Mouse (Mus musculus) hindbrain, embryonic 15.5 days (tissue): ENCODE measurements at regions not wholly inside any gene's neighbourhood (a gene's known extent, or its start where the extent isn't known, plus 50 kb on each side); places are given as distances from the start of the nearest gene placed in this dataset.
A peak's percentile ranks its signal among the peaks of the same experiment; 100 is the strongest.

Experiments
- ATAC-seq: fragments of 200-750 bp; cut with Nextera tagmentation; 2 replicates; pipeline ENCODE4 v1.8.0; 2017; ENCODE audit warnings: low read depth, moderate number of reproducible peaks, moderate TSS enrichment; ENCODE audit not compliant: low FRiP score
- H3K27ac ChIP-seq: fragments of 300-500 bp; sonication (generic); replicated peaks from 2 replicates; pipeline ENCODE4 v1.5.1; 2015; ENCODE audit warnings: mild to moderate bottlenecking, inconsistent platforms
- H3K27me3 ChIP-seq: fragments of 300-500 bp; sonication (generic); 2 replicates; pipeline ENCODE4 v1.6.1; 2015; ENCODE audit warnings: control low read depth, inconsistent platforms
- H3K36me3 ChIP-seq: fragments of 300-500 bp; sonication (generic); 2 replicates; pipeline ENCODE4 v1.6.1; 2015; ENCODE audit warnings: control low read depth, inconsistent platforms
- H3K4me1 ChIP-seq: fragments of 300-500 bp; sonication (generic); replicated peaks from 2 replicates; pipeline ENCODE4 v1.6.1; 2015; ENCODE audit warnings: control low read depth, inconsistent platforms
- H3K4me2 ChIP-seq: fragments of 300-500 bp; sonication (generic); 2 replicates; pipeline ENCODE4 v1.6.1; 2015; ENCODE audit warnings: moderate library complexity, mild to moderate bottlenecking, inconsistent platforms
- H3K4me3 ChIP-seq: fragments of 300-500 bp; sonication (generic); 2 replicates; pipeline ENCODE4 v1.5.1; 2015; ENCODE audit warnings: mild to moderate bottlenecking, inconsistent platforms
- H3K9ac ChIP-seq: fragments of 300-500 bp; sonication (generic); 2 replicates; pipeline ENCODE4 v1.6.1; 2015; ENCODE audit warnings: inconsistent platforms
- H3K9me3 ChIP-seq: fragments of 300-500 bp; sonication (generic); 2 replicates; pipeline ENCODE4 v1.6.1; 2016; ENCODE audit warnings: control low read depth, inconsistent platforms
- WGBS: fragments of 180-500 bp; shearing (Covaris S2); methylation state at CpG from one replicate; pipeline ENCODE4 v1.1.7; 2015; 5-methylcytosine and 5-hydroxymethylcytosine counted together

DNA sequence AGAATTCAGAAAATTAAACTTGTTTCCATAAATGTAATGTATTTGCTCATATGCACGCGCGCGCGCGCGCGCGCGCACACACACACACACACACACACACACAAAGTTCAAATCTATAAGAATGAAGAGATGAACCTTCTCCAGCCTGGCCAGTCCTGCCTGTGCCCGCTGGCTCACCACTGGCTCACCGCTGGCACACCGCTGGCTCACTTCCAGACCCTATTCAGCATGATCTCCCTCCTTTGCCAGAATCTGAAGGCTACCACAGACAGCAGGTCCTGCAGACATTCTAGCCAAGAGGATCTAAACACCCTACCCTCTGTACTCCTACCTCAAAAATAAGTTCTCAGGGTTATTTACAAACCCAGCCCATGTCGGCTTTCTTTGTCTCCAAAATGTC is 69.3 kb upstream of the Hnrnpk start:
- Histone ChIP-seq H3K4me1 (peaks cover 12% of the 10 kb centered on the region), H3K9ac (no peak overlapping the region), H3K27me3 (peaks cover 11% of the 10 kb centered on the region; the same call in 1 of the 2 replicates), H3K4me2 (peak overlapping the region; percentile 66), H3K27ac (no peak overlapping the region), H3K9me3 (no peaks in the 10 kb centered on the region), H3K4me3 (no peak overlapping the region), H3K36me3 (no peaks in the 10 kb centered on the region)
- ATAC-seq: no peak
- WGBS: 61% methylated on average over 14 of the region's 14 CpGs

- no peaks in the 10 kb centered on the region for H3K9me3 ChIP-seq
- 1% methylated on average over 16 of the region's 16 CpGs for WGBS
Measured at GRCm38 (mm10) chr13:58471704-58472103, 68.6 kb upstream of the Hnrnpk start.

GRCm38 (mm10) chr13:58469731-58470130 is 66.6 kb upstream of the Hnrnpk start:
- H3K4me3 ChIP-seq: no peak overlapping the region
- WGBS: 15% methylated on average over 6 of the region's 6 CpGs
- no peak for ATAC-seq

More at GRCm38 (mm10) chr13:58471704-58472103, 68.6 kb upstream of the Hnrnpk start:
- ATAC-seq: no peak
- 0 out of 2 replicates have a peak overlapping the region, but pooled peaks have one; percentile 30 for H3K9ac ChIP-seq
- no peaks in the 10 kb centered on the region for H3K36me3 ChIP-seq
- no peak overlapping the region for H3K27ac ChIP-seq
- peaks cover 11% of the 10 kb centered on the region; the same call in 1 of the 2 replicates for H3K27me3 ChIP-seq
- H3K4me2 ChIP-seq: peak overlapping the region; percentile 66
- peaks cover 12% of the 10 kb centered on the region for H3K4me1 ChIP-seq
- H3K4me3 ChIP-seq: peak overlapping the region; percentile 36

DNA sequence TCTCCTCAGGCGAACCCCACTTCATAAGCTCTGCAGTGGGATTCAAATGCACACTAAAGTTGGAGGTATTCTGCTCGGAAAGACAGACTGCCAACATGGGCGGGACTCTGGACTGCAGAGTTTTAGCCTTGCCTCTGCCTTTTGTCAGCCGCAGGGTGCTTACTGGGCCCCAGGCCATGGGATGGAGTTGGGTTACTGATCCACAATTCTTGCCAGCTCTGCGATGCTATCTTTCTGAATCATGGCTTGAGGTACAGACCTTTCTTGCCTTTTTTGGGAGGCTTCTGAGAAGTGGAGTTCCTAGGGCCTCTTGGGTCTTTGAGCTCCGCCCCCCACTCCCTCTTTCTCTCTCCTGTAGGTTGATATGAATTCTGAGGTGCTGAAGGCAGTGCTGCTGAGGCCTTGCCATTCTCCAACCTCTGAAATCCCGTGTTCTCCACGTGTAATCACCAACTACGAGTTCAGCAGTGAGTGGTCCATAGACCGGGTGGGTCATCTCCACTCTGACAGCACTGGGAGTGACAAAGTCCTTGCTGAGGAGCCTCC is 64.0 kb upstream of the Hnrnpk start:
- no peak overlapping the region for H3K27ac ChIP-seq
- ATAC-seq: no peak
- no peaks in the 10 kb centered on the region for H3K9me3 ChIP-seq
- peaks cover 20% of the 10 kb centered on the region for H3K4me1 ChIP-seq
- peaks cover 8% of the 10 kb centered on the region; the same call in 1 of the 2 replicates for H3K27me3 ChIP-seq
- no peak overlapping the region for H3K9ac ChIP-seq
- WGBS: 86% methylated on average over 10 of the region's 10 CpGs
- H3K4me3 ChIP-seq: no peak overlapping the region
- H3K36me3 ChIP-seq: no peaks in the 10 kb centered on the region
- no peak overlapping the region for H3K4me2 ChIP-seq

More at GRCm38 (mm10) chr13:58469731-58470130, 66.6 kb upstream of the Hnrnpk start:
- no peak overlapping the region for H3K4me2 ChIP-seq
- H3K4me1 ChIP-seq: peaks cover 23% of the 10 kb centered on the region
- H3K27ac ChIP-seq: no peak overlapping the region
- H3K27me3 ChIP-seq: peaks cover 11% of the 10 kb centered on the region; the same call in 1 of the 2 replicates
- H3K36me3 ChIP-seq: no peaks in the 10 kb centered on the region
- H3K9me3 ChIP-seq: no peaks in the 10 kb centered on the region
- no peak overlapping the region for H3K9ac ChIP-seq

GRCm38 (mm10) chr13:58465206-58466104 is 62.3 kb upstream of the Hnrnpk start:
- Histone ChIP-seq H3K4me3 (no peak overlapping the region), H3K9ac (no peak overlapping the region), H3K4me2 (no peak overlapping the region), H3K4me1 (peaks cover 11% of the 10 kb centered on the region), H3K9me3 (no peaks in the 10 kb centered on the region), H3K27me3 (peaks cover 3% of the 10 kb centered on the region; the same call in 1 of the 2 replicates), H3K27ac (peak overlapping the region; percentile 45; the same call in 1 of the 2 replicates), H3K36me3 (no peaks in the 10 kb centered on the region)
- peak; percentile 63 for ATAC-seq
- WGBS: 62% methylated on average over 13 of the region's 13 CpGs
